Mouse (Mus musculus) ES-E14 (cell line): ENCODE data around the gene H3f3b. TPM values are rescaled to one million over a fixed set of nuclear protein-coding genes. Genes with fewer than 3 reads are reported as not detected.
A peak's percentile ranks its signal among the peaks of the same experiment; 100 is the strongest.
"Not testable (repeated sequence)": the region's sequence is repeated elsewhere in the genome, so short reads cannot be mapped to it uniquely, and the experiment has no call there.

Source experiments
- DNase-seq: peaks from one replicate; pipeline ENCODE4 v3.0.0-alpha.2; 2013; ENCODE audit warnings: low read depth, low spot score
- H3K27ac ChIP-seq: 2 replicates; pipeline ENCODE4 v1.5.1; 2012; ENCODE audit warnings: low read depth, mild to moderate bottlenecking, low read length, moderate library complexity, mixed read lengths; ENCODE audit not compliant: poor library complexity, insufficient read depth, severe bottlenecking
- H3K36me3 ChIP-seq: 2 replicates; pipeline ENCODE4 v1.6.1; 2012; ENCODE audit warnings: mild to moderate bottlenecking, low read length, moderate library complexity, mixed read lengths; ENCODE audit not compliant: control insufficient read depth, poor library complexity, insufficient read depth, severe bottlenecking
- H3K4me1 ChIP-seq, 2 experiments: fragments of 150-350 bp in 1 of 2; sonication (generic) in 1 of 2; 2 replicates each; pipeline ENCODE4 v1.6.1; 2012; ENCODE audit warnings: low read length in 2 of 2, mild to moderate bottlenecking in 1 of 2, mixed read lengths in 1 of 2; ENCODE audit not compliant: control insufficient read depth in 2 of 2, insufficient read depth in 2 of 2, poor library complexity in 1 of 2
- H3K4me3 ChIP-seq, 2 experiments: fragments of 150-350 bp in 1 of 2; sonication (generic) in 1 of 2; 2 replicates each; pipeline ENCODE4 v1.5.1; 2012; ENCODE audit warnings: low read length in 2 of 2, low read depth in 1 of 2, mild to moderate bottlenecking in 1 of 2, mixed read lengths in 1 of 2; ENCODE audit not compliant: insufficient read depth in 1 of 2, poor library complexity in 1 of 2, severe bottlenecking in 1 of 2
- H3K9ac ChIP-seq: 2 replicates; pipeline ENCODE4 v1.6.1; 2012; ENCODE audit warnings: low read depth, mild to moderate bottlenecking, low read length, mixed read lengths; ENCODE audit not compliant: poor library complexity, insufficient read depth, severe bottlenecking
- H3K9me3 ChIP-seq: fragments of 150-350 bp; sonication (generic); 2 replicates; pipeline ENCODE4 v1.6.1; 2012; ENCODE audit warnings: low read depth, mild to moderate bottlenecking, low read length; ENCODE audit not compliant: control insufficient read depth, insufficient read depth
- CHD2 ChIP-seq: IDR thresholded peaks from 2 replicates; pipeline ENCODE4 v1.6.1; 2014; ENCODE audit warnings: mild to moderate bottlenecking, low read depth, low read length, inconsistent platforms
- HCFC1 ChIP-seq: IDR thresholded peaks from 2 replicates; pipeline ENCODE4 v1.6.1; 2012; ENCODE audit warnings: low read length, inconsistent platforms, borderline replicate concordance; ENCODE audit not compliant: insufficient read depth
- MAFK ChIP-seq: IDR thresholded peaks from 2 replicates; pipeline ENCODE4 v1.6.1; 2014; ENCODE audit warnings: mild to moderate bottlenecking, low read depth, low read length, inconsistent platforms; ENCODE audit not compliant: insufficient read depth
- ZC3H11A ChIP-seq: IDR thresholded peaks from 2 replicates; pipeline ENCODE4 v1.6.1; 2012; ENCODE audit warnings: low read depth, mild to moderate bottlenecking, inconsistent platforms, low read length, borderline replicate concordance
- ZNF384 ChIP-seq: IDR thresholded peaks from 2 replicates; pipeline ENCODE4 v1.6.1; 2012; ENCODE audit warnings: low read depth, low read length, inconsistent platforms
- in situ Hi-C, 2 experiments: fragments of 600-800 bp; cut with MboI; formaldehyde crosslinking; loops; one replicate each; pipeline ENCODE4 v1.15.1; 2025; ENCODE audit warnings: low sequenced_read_pairs in 2 of 2, inconsistent platforms in 1 of 2; ENCODE audit not compliant: unreplicated experiment in 2 of 2
- total RNA-seq: library from RNA; depleted of rRNA; stranded (reverse); fragments of 300-350 nt; gene quantifications from 2 replicates; pipeline ENCODE4 v1.2.3, GENCODE M21; 2012

H3f3b gene
- total RNA-seq, 1 experiment = 729 TPM

- Histone ChIP-seq H3K9ac (no peak overlapping the region; the same call in 1 of the 2 replicates), H3K9me3 (no peaks in the 10 kb centered on the region), H3K27ac (0 out of 2 replicates have a peak overlapping the region, but pooled peaks have one; percentile 4), H3K36me3 (peaks cover 4% of the 10 kb centered on the region), H3K4me1 (peaks cover 2 to 4% of the 10 kb centered on the region in 2 experiments; a peak in 1 of 4 replicates), H3K4me3 (no peak overlapping the region)
- no peak for TF ChIP-seq ZC3H11A
- peak; percentile 74 for TF ChIP-seq ZNF384
- no peak for TF ChIP-seq HCFC1
- TF ChIP-seq MAFK = no peak
- in situ Hi-C loops = no loop called here
- DNase-seq = no peak
Measured at GRCm38 (mm10) chr11:116028177-116028865, 559 bp upstream of the H3f3b start.

GRCm38 (mm10) chr11:116025056-116025845 lies 2.5 kb downstream of the H3f3b start:
- H3K4me1 ChIP-seq = peaks cover 2 to 4% of the 10 kb centered on the region in 2 experiments; a peak in 1 of 4 replicates
- no peaks in the 10 kb centered on the region for H3K9me3 ChIP-seq
- no peak for DNase-seq
- no peak overlapping the region for H3K9ac ChIP-seq
- in situ Hi-C loops = no loop called here
- peaks cover 8% of the 10 kb centered on the region for H3K36me3 ChIP-seq
- TF ChIP-seq MAFK = no peak
- no peak for TF ChIP-seq ZNF384
- TF ChIP-seq CHD2 = no peak
- no peak for TF ChIP-seq HCFC1
- no peak for TF ChIP-seq ZC3H11A
- no peak overlapping the region for H3K27ac ChIP-seq
- no peak overlapping the region; a peak in 1 of 4 replicates for H3K4me3 ChIP-seq

GRCm38 (mm10) chr11:116024356-116024808 lies 3.4 kb downstream of the H3f3b start:
- TF ChIP-seq ZC3H11A (no peak), ZNF384 (no peak), MAFK (no peak), CHD2 (peak; percentile 94), HCFC1 (peak; percentile 77; the same call in 1 of the 2 replicates)
- peaks cover 8% of the 10 kb centered on the region for H3K36me3 ChIP-seq
- H3K27ac ChIP-seq = peak overlapping the region; percentile 94
- peak overlapping the region; percentile 76 to 90 for H3K4me3 ChIP-seq
- peak; percentile 98 for DNase-seq
- no peaks in the 10 kb centered on the region for H3K9me3 ChIP-seq
- H3K4me1 ChIP-seq = peaks cover 0 to 4% of the 10 kb centered on the region in 2 experiments; a peak in 1 of 4 replicates
- peak overlapping the region; percentile 94 for H3K9ac ChIP-seq
- in situ Hi-C loops = no loop called here

- H3K9me3 ChIP-seq = no peaks in the 10 kb centered on the region
- in situ Hi-C loops = no loop called here
- DNase-seq = no peak
- peak overlapping the region; percentile 76 to 90 for H3K4me3 ChIP-seq
- H3K4me1 ChIP-seq = peaks cover 0 to 2% of the 10 kb centered on the region in 2 experiments; a peak in 1 of 4 replicates
- H3K9ac ChIP-seq = peak overlapping the region; percentile 94
- peaks cover 8% of the 10 kb centered on the region for H3K36me3 ChIP-seq
- H3K27ac ChIP-seq = peak overlapping the region; percentile 94
- TF ChIP-seq MAFK (no peak), ZC3H11A (no peak), HCFC1 (no peak; the same call in 1 of the 2 replicates), ZNF384 (0 out of 2 replicates have a peak, but pooled peaks have one; percentile 16)
Measured at GRCm38 (mm10) chr11:116023771-116024355, 3.9 kb downstream of the H3f3b start.

GRCm38 (mm10) chr11:116023074-116023770 lies 4.5 kb downstream of the H3f3b start:
- not testable (repeated sequence) for H3K36me3 ChIP-seq, DNase-seq

More at GRCm38 (mm10) chr11:116023074-116023770, 4.5 kb downstream of the H3f3b start:
- H3K9ac ChIP-seq = peak overlapping the region; percentile 94
- 0 out of 2 replicates have a peak overlapping the region, but pooled peaks have one; percentile 44 for H3K27ac ChIP-seq
- H3K4me3 ChIP-seq = peak overlapping the region; percentile 76 to 90
- in situ Hi-C loops, H3K4me1 ChIP-seq, H3K9me3 ChIP-seq: not testable (repeated sequence)
